Mouse (Mus musculus) cerebellum, adult 2 months (tissue): ENCODE measurements at regions not wholly inside any gene's neighbourhood (a gene's known extent, or its start where the extent isn't known, plus 50 kb on each side); places are given as distances from the start of the nearest gene placed in this dataset.

ENCODE experiments used
- CTCF ChIP-seq: fragments of 200-500 bp; IDR thresholded peaks from 2 replicates; pipeline ENCODE4 v1.5.1; 2011; ENCODE audit warnings: low read depth, mild to moderate bottlenecking, control low read depth, low read length, moderate library complexity, borderline replicate concordance; ENCODE audit not compliant: insufficient read depth
- POLR2A ChIP-seq: fragments of 200-500 bp; IDR thresholded peaks from 2 replicates; pipeline ENCODE4 v1.6.1; 2011; ENCODE audit warnings: low read length, control low read depth, borderline replicate concordance; ENCODE audit not compliant: insufficient read depth

DNA sequence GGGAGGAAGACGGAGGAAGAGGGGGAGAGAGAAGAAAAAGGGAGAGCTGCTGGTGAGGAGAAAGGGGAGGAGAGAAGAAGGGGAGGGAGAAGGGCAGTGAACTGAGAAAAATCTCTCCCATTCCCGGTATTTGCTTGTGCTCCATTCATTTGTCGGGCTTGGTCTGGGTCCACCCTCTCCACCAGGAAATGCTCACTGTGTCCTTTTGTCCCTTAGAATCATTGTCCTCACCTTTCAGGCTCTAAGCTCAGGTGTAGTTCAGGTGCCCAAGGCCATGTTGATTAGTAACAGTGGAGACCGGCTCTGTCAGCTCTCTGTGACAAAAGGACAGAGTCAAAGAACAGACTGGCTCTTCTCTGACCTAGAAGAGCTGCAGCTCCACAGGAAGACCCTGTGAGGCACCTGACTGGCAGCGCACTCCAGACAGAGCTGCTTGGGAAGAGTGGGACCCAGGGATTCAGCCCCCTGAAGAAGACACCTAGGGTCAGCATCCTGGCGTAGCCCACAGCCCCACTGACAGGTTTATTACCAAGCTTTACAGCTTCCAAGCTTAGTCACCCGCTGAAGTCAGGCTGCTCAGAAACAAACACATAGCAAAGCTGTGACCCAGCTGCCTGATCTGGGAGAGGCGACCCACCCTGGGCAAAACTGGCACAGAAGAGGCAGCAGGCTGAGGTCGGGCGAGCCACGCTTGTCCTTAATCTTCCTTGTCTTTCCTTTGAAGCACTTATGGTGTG, 54.4 kb upstream of the Pdzd8 start:
- TF ChIP-seq CTCF: no peak
- TF ChIP-seq POLR2A: no peak
